Mouse (Mus musculus) liver, postnatal 0 days (tissue): ENCODE measurements at regions not wholly inside any gene's neighbourhood (a gene's known extent, or its start where the extent isn't known, plus 50 kb on each side); places are given as distances from the start of the nearest gene placed in this dataset.

Experiments used
- CTCF ChIP-seq: sonication (generic); IDR thresholded peaks from 2 replicates; pipeline ENCODE4 v1.5.1; 2016; ENCODE audit warnings: antibody characterized with exemption, low read depth
- EP300 ChIP-seq: IDR thresholded peaks from 2 replicates; pipeline ENCODE4 v1.6.1; 2016; ENCODE audit warnings: antibody characterized with exemption, low read depth, mild to moderate bottlenecking

GRCm38 (mm10) chr11:24665310-24665709, 587.5 kb downstream of the Bcl11a start:
- TF ChIP-seq CTCF (no peak), EP300 (no peak)
